Mouse (Mus musculus): ENCODE measurements around the gene Ftsj1. TPM values are rescaled to one million over a fixed set of nuclear protein-coding genes. Genes with fewer than 3 reads are reported as not detected.
A peak's percentile ranks its signal among the peaks of the same experiment; 100 is the strongest.

The Ftsj1 gene
- polyA plus RNA-seq, 3 experiments from 2014 or later, result 17.6 to 24.1 (median 18.7) TPM

DNA sequence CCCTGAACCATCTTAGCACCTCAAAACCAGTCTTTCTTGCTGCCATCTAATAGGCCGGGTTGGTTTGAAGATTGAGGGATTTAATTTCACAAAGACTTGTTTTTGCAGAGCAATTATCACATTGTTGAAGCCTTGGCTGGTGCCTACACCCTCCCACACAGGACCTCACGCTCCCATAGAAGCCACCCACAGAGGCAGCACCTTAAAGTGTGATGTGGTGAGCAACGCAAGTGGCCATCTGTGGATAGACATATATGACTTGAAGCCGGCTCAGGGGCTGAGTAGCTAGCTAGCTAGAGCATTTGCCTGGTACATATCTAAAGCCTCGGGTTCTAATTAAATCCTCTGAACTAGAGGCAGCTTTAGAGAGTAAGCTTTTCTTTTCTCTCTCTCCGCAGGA, 34.8 kb downstream of the Ftsj1 start:
- no peak for ATAC-seq

DNA sequence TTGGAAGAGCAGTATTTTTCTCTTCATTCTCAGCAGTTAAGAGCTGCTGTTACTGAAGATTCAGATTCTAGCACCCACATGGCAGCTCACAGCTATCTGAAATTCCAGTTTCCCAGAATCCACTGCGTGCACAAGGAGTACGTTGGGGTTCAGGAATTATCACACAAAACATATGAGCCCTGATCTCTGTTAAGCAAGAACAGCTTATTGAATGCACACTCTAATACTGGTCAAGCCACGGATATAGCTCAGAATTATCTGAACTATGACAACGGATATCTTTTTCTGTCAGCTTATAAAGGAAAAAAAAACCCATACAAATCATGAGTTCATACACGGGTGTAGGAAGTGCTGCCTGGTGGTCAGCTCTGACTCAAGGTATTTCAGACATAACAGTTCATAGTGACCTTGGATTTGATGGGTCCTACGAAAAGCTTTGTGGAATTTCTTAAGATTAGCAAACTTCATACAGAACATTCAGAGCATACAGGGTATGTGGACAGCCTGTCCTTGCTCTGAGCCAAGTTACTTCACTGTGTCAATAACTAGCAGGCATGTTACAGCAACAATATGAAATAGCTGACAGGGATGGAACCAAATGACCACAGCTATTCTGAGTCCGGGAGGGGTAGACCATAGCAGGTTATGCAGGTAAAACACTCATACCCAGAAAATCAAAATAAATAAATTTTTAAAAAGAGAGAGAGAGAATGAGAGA, 40.6 kb downstream of the Ftsj1 start:
- ATAC-seq, result no peak

DNA sequence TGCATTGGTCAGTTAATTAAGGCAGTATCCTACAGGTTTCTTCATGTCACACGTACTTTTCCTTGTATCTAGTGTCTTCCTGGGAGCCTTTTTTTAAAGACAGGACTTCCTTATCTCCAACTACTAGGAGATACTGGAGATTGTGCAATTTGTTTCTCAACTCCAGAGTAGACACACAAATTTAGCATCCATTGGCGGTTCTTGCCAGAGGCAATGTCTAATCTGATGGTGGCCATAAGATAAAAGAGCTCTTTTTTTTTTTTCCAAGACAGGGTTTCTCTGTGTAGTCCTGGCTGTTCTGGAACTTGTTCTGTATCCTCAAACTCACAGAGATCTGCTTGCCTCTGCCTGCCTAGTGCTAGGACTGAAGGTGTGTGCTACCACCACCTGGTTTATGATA, 42.5 kb downstream of the Ftsj1 start:
- ATAC-seq, result no peak

DNA sequence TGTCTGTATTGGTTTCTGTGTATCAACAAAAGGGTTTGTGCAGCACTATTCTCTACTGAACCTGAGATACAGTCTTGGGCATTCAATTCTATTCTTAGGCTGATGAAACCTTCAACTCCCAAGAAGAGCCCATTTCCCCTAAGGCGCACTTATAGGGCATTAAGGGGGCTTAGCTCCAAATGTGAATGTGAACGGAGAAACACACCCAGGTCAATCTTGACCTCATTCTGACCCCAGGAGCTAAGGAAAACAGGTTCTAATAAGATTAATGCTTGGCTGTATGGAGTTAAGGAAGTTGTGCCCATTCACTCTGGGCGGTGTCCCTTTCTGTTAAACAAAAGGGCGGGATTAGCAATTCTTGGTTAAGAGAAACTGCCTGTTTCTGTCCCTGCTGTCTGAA, 45.0 kb downstream of the Ftsj1 start:
- ATAC-seq, result no peak

DNA sequence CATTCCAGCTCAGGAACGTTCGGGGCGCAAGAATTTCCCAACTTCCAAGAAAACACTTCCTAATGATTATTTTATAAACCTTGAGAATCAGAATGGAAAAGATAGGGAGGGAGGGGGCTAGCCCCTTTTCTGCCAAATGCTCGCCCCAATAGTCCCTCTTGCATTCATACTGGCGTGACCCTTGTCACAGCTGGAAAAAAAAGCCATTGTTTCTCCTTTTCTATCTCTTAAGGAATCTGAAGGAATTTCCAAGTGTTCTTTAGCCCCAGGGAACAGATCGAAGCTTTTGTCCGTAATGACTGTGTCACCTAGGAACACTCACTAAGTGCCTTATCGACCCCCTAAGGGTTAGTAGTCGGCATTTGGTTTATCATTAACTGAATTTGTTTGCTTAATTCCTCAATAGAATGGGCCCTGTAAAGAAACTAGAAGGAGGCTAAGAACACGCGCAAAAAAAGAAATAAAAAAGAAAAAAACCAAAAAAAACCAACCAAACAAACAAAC, 45.5 kb downstream of the Ftsj1 start:
- ATAC-seq, result no peak

DNA sequence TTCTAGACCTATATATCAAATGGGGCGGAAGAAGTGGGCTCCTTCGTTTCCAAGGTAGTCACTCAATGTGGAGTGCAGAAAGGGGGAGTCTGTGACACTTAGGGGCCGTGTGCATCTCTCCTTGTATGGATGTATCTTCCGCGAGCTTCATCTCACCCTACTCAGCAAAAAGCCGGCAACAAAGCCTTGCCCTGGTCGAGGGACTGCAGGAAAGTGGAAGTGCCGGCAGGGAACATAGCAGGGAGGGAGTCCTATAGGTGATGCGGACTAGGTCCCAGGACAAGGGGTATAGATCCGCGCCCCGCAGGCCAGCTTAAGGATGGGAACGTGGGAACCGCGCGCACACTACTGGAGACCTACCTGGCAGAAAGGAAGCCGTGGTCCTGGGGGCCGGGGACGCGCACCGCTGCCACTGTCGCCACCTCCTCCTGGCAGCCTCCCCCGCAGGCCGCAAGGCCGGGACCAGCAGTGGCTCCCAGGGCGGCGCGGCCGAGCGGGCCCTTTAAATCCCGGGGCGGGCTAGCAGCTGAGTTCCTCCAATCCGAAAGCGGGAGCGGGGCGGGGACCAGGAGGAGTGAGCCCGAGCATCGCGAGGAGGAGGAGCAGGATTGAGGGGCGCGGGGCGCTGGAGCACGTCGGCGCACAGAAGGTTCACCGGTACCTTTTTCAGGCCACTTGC, 46.1 kb downstream of the Ftsj1 start, which contains the start of gene Porcn:
Gene Porcn, minus strand, starts transcription at position 511 of the 679 bp plus-strand sequence.
- no peak for ATAC-seq

DNA sequence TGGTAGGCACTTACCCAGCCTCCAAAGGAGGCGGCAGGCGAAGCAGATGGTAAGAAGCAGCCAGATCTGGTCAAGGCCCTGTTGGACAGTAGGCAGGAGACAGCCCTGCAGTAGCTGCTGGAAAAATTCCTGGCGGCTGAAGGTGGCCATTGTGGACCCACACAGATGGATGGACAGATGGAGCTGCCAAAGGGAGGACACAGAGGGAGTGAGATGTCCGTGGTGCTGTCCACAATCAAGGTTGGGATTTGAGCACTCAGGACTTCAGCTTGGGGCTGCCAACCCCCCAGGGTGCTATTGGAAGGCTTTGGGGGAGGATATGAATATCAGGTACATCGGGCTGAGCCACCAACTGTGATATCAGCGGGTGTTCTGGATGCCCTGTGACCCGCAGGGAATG, 46.7 kb downstream of the Ftsj1 start:
- no peak for ATAC-seq

DNA sequence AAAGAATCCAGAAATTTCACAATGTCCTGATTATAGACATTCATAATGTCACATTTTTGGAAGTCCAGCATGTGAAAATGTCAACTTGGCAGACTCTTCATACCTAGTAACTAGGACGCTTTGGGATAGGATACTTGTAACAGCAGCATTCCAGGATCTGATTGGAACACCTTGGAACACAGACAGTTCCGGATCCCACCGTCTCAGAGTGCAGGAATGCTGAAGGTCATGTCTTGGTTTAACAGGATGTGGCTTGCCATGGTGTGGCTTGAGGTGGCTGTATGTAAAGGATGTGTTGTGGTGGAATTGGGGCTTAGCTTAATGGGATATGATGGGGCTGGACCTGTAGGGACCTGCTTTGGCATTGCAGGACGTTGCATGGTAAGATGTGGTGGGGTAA, 47.1 kb downstream of the Ftsj1 start:
- ATAC-seq, result no peak

DNA sequence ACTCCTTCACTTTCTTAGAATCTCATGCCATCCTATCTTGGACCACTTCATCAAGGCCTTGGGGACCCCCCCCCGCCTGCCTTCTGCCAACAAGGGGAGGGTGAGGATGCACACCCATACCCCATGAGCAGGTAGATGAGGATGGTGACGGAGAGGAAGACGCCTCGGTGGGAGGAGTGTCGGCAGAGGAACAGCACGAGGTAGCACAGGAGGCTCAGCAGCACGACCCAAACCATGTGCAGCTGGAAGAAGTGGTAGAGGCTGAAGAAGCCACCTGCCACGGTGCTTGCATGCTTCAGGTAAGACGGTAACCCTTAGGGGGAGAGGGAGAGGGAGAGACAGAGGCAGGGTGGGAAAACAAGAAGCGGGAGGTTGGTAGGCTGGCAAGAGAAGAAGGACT, 48.1 kb downstream of the Ftsj1 start:
- no peak for ATAC-seq

DNA sequence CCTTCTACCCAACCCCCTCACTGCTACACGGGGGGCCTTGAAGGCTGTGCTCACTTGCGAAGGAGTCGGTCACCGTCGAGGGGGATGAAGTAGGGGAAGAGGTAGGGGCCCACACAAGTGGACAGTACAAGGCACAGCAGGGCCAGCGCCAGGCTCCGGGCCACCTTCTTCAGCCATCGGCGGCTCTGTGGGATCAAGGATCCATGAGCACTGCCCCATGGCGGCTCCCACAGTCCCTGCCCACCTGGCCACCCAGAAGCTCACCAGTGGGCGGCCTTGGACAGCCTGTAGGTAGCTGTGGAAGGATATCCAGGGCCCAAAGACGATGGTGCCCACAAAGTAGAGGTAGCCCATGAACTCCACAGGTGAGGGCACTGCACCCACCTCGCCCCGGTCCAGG, 49.1 kb downstream of the Ftsj1 start:
- no peak for ATAC-seq

DNA sequence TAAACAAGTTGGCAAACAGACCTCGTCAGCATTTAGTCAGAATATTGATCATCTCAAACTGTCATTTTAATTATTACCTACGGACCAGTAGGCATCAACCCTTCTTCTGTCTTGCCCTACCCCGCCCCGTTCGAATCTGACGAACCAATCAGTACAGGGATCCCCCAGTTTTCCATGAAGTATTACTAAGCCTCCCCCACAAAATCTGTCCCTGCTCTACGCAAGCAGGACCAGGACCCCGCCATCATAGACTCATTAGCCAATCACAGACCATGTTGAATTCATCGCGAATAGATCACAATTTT, 58.8 kb downstream of the Ftsj1 start, which contains the start of gene Ebp:
Gene Ebp, minus strand, starts transcription at position 94 of the 305 bp plus-strand sequence.
- peak; percentile 19 for ATAC-seq

DNA sequence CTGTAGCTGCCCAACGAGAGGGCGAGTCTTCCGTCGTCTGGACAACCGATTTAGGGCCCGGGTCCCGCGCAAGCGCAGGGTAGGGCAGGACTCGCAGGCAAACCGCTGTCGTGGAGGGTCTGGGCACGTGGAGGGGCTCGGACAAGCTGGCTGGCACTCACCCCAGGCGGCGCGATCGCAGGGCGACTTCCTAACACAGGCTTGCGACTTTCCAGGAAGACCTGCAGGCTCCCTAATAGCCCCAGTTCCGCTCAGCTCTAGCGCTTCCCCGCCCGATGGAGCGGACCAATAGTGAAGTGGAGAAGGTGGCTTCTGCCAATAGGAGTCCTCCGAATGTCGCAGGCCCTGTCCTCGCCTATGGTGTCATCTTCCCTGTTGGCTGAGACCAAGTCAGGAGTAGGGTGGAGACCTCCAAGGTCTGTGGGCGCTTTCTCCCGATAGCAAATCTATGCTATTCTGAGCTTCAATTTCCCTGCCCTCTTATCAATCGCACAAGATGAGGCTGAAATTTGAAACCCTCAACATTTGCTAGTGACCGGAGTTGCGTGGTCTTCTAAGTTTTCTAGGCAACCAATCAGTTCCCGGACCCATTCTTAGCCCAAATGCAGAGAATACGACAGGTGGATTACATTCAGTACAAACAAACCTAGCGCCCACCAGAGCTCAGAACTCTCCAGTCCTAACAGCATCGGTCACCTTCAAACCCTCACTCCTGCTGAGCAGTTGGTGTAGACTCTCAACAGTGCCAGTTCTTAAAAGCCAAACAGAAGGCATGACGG, 59.4 kb downstream of the Ftsj1 start:
- ATAC-seq, result peak; percentile 99

DNA sequence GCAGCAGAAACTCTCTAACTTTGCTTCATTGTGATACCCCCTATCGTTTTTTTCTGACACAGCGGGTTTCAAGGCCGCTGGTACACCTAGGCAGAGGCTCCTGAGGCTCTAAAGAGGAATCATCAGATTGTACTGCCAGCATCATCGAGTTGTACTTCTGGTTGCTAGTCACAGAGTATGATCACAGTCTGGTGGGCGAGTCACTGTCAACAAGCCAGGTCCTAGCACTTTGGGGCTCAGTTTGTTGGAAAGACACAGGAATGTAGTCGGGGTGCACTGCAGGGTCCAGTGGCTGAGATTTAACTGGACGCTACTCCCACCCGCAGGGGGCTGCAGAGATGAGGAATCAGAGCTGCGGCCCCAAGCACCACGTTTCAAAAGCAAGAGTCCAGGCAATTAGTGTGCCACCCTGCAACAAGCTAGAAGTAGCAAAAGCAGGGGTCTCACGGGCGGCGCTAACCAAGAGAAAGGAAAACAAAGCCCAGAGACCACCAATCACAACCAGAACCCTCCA, 60.0 kb downstream of the Ftsj1 start:
- ATAC-seq, result no peak

Other genes starting within 250 kb of the Ftsj1 start
- gene Glod5, start 233.9 kb downstream of the Ftsj1 start, polyA plus RNA-seq (2017; shearing (Covaris generic)), result not detected
- 10 to 100 TPM; 14.7 to 26.1 (median 20.7) TPM for gene Suv39h1, start 177.6 kb downstream of the Ftsj1 start, polyA plus RNA-seq (2017; shearing (Covaris generic))
- 10 to 100 TPM; 18.3 to 24.3 (median 22.3) TPM for gene Was, start 161.9 kb downstream of the Ftsj1 start, polyA plus RNA-seq (2017; shearing (Covaris generic))
- 10 to 100 TPM; 13.8 to 20.4 (median 19.5) TPM for gene Wdr13, start 119.5 kb downstream of the Ftsj1 start, polyA plus RNA-seq (2017; shearing (Covaris generic))
- 100 to 1,000 TPM; 601 to 807 (median 769) TPM for gene Rbm3, start 106.5 kb downstream of the Ftsj1 start, polyA plus RNA-seq (2017; shearing (Covaris generic))
- gene Tbc1d25, start 76.2 kb downstream of the Ftsj1 start, polyA plus RNA-seq (2017; shearing (Covaris generic)), result 1 to 10 TPM; 2.5 to 4.1 (median 3.7) TPM
- 100 to 1,000 TPM; 128 to 201 (median 145) TPM for gene Ebp, start 58.9 kb downstream of the Ftsj1 start, polyA plus RNA-seq (2017; shearing (Covaris generic))
- gene Porcn, start 45.9 kb downstream of the Ftsj1 start, polyA plus RNA-seq (2017; shearing (Covaris generic)), result under 1 TPM in 2 of 3 experiments, not detected in 1; 0.36 to 0.69 TPM
- not detected for gene Slc38a5, start 18.7 kb upstream of the Ftsj1 start, polyA plus RNA-seq (2017; shearing (Covaris generic))
- not detected for gene Ssxb10, start 75.0 kb upstream of the Ftsj1 start, polyA plus RNA-seq (2017; shearing (Covaris generic))
- not detected for gene Ssxb9, start 114.6 kb upstream of the Ftsj1 start, polyA plus RNA-seq (2017; shearing (Covaris generic))
- not detected for gene Ssxb1, start 160.9 kb upstream of the Ftsj1 start, polyA plus RNA-seq (2017; shearing (Covaris generic))
- gene Ssxb2, start 209.3 kb upstream of the Ftsj1 start, polyA plus RNA-seq (2017; shearing (Covaris generic)), result not detected

Data from inflammation-experienced regulatory T-cells, adult 6 months (primary cell).